Mouse (Mus musculus): ENCODE measurements at regions not wholly inside any gene's neighbourhood (a gene's known extent, or its start where the extent isn't known, plus 50 kb on each side); places are given as distances from the start of the nearest gene placed in this dataset.

- 85% methylated on average over 5 of the region's 5 CpGs for WGBS
- TF ChIP-seq CTCF (IDR thresholded peaks at IDR 0.05; ENCODE audit: insufficient read depth, low read length) (no peak), POLR2A (IDR thresholded peaks at IDR 0.05; ENCODE audit: borderline replicate concordance, extremely low read depth, low read depth, low read length) (no peak)
- no peaks in the 10 kb centered on the region; the same call in 1 of the 2 replicates for H3K4me1 ChIP-seq (ENCODE audit: control insufficient read depth, insufficient read depth, low read length)
- H3K4me3 ChIP-seq (replicated peaks; ENCODE audit: extremely low read depth, low read depth, low read length), result no peak overlapping the region
- no peak for DNase-seq
These were observed 108.0 kb upstream of the Gm6657 start for GRCm38 (mm10) chr12:78086016-78086415.

GRCm38 (mm10) chr12:78087921-78088320 is 106.1 kb upstream of the Gm6657 start:
- WGBS, result 40% methylated on average over 1 of the region's 1 CpGs

GRCm38 (mm10) chr12:78094471-78094870 is 99.6 kb upstream of the Gm6657 start:
- H3K4me1 ChIP-seq (ENCODE audit: control insufficient read depth, insufficient read depth, low read length), result no peaks in the 10 kb centered on the region; the same call in none of the 2 replicates
- WGBS, result 71% methylated on average over 4 of the region's 4 CpGs
- no peak overlapping the region for H3K4me3 ChIP-seq (replicated peaks; ENCODE audit: extremely low read depth, low read depth, low read length)
- no peak for TF ChIP-seq CTCF (IDR thresholded peaks at IDR 0.05; ENCODE audit: insufficient read depth, low read length)
- no peak for TF ChIP-seq POLR2A (IDR thresholded peaks at IDR 0.05; ENCODE audit: borderline replicate concordance, extremely low read depth, low read depth, low read length)
- DNase-seq, result no peak

More at GRCm38 (mm10) chr12:78087921-78088320, 106.1 kb upstream of the Gm6657 start:
- no peak for DNase-seq
- Histone ChIP-seq H3K4me3 (replicated peaks; ENCODE audit: extremely low read depth, low read depth, low read length) (no peak overlapping the region), H3K4me1 (ENCODE audit: control insufficient read depth, insufficient read depth, low read length) (no peaks in the 10 kb centered on the region; the same call in 1 of the 2 replicates)
- no peak for TF ChIP-seq CTCF (IDR thresholded peaks at IDR 0.05; ENCODE audit: insufficient read depth, low read length)

- Histone ChIP-seq H3K4me1 (ENCODE audit: control insufficient read depth, insufficient read depth, low read length) (no peaks in the 10 kb centered on the region; the same call in 1 of the 2 replicates), H3K4me3 (replicated peaks; ENCODE audit: extremely low read depth, low read depth, low read length) (no peak overlapping the region)
- 60% methylated on average over 2 of the region's 2 CpGs for WGBS
- DNase-seq, result no peak
- TF ChIP-seq POLR2A (IDR thresholded peaks at IDR 0.05; ENCODE audit: borderline replicate concordance, extremely low read depth, low read depth, low read length), result no peak
- no peak for TF ChIP-seq CTCF (IDR thresholded peaks at IDR 0.05; ENCODE audit: insufficient read depth, low read length)
These were observed 98.7 kb upstream of the Gm6657 start for GRCm38 (mm10) chr12:78095352-78095751.

- H3K4me1 ChIP-seq (ENCODE audit: control insufficient read depth, insufficient read depth, low read length), result no peaks in the 10 kb centered on the region; the same call in 1 of the 2 replicates
- H3K4me3 ChIP-seq (replicated peaks; ENCODE audit: extremely low read depth, low read depth, low read length), result no peak overlapping the region
- TF ChIP-seq POLR2A (IDR thresholded peaks at IDR 0.05; ENCODE audit: borderline replicate concordance, extremely low read depth, low read depth, low read length) (no peak), CTCF (IDR thresholded peaks at IDR 0.05; ENCODE audit: insufficient read depth, low read length) (no peak)
- 93% methylated on average over 2 of the region's 2 CpGs for WGBS
- DNase-seq, result no peak
These were observed 98.1 kb upstream of the Gm6657 start for GRCm38 (mm10) chr12:78095916-78096315.

- TF ChIP-seq CTCF (IDR thresholded peaks at IDR 0.05; ENCODE audit: insufficient read depth, low read length), result no peak
- TF ChIP-seq POLR2A (IDR thresholded peaks at IDR 0.05; ENCODE audit: borderline replicate concordance, extremely low read depth, low read depth, low read length), result no peak
- no peak for DNase-seq
- Histone ChIP-seq H3K4me3 (replicated peaks; ENCODE audit: extremely low read depth, low read depth, low read length) (no peak overlapping the region), H3K4me1 (ENCODE audit: control insufficient read depth, insufficient read depth, low read length) (no peaks in the 10 kb centered on the region; the same call in 1 of the 2 replicates)
- 67% methylated on average over 1 of the region's 1 CpGs for WGBS
These were observed 96.9 kb upstream of the Gm6657 start for GRCm38 (mm10) chr12:78097119-78097518.

- no peaks in the 10 kb centered on the region; the same call in 1 of the 2 replicates for H3K4me1 ChIP-seq (ENCODE audit: control insufficient read depth, insufficient read depth, low read length)
- WGBS, result 67% methylated on average over 2 of the region's 2 CpGs
- no peak overlapping the region for H3K4me3 ChIP-seq (replicated peaks; ENCODE audit: extremely low read depth, low read depth, low read length)
- TF ChIP-seq CTCF (IDR thresholded peaks at IDR 0.05; ENCODE audit: insufficient read depth, low read length) (no peak), POLR2A (IDR thresholded peaks at IDR 0.05; ENCODE audit: borderline replicate concordance, extremely low read depth, low read depth, low read length) (no peak)
- DNase-seq, result no peak
These were observed 96.3 kb upstream of the Gm6657 start for GRCm38 (mm10) chr12:78097692-78098091.

GRCm38 (mm10) chr12:78098765-78099194 is 95.3 kb upstream of the Gm6657 start:
- no peak for DNase-seq
- H3K4me1 ChIP-seq (ENCODE audit: control insufficient read depth, insufficient read depth, low read length), result no peaks in the 10 kb centered on the region; the same call in 1 of the 2 replicates
- TF ChIP-seq CTCF (IDR thresholded peaks at IDR 0.05; ENCODE audit: insufficient read depth, low read length) (no peak), POLR2A (IDR thresholded peaks at IDR 0.05; ENCODE audit: borderline replicate concordance, extremely low read depth, low read depth, low read length) (no peak)
- WGBS, result 24% methylated on average over 9 of the region's 9 CpGs
- no peak overlapping the region for H3K4me3 ChIP-seq (replicated peaks; ENCODE audit: extremely low read depth, low read depth, low read length)

GRCm38 (mm10) chr12:78099761-78100160 is 94.3 kb upstream of the Gm6657 start:
- Histone ChIP-seq H3K4me3 (replicated peaks; ENCODE audit: extremely low read depth, low read depth, low read length) (no peak overlapping the region), H3K4me1 (ENCODE audit: control insufficient read depth, insufficient read depth, low read length) (no peaks in the 10 kb centered on the region; the same call in 1 of the 2 replicates)
- 62% methylated on average over 4 of the region's 4 CpGs for WGBS
- no peak for DNase-seq
- no peak for TF ChIP-seq CTCF (IDR thresholded peaks at IDR 0.05; ENCODE audit: insufficient read depth, low read length)
- no peak for TF ChIP-seq POLR2A (IDR thresholded peaks at IDR 0.05; ENCODE audit: borderline replicate concordance, extremely low read depth, low read depth, low read length)

- no peaks in the 10 kb centered on the region; the same call in 1 of the 2 replicates for H3K4me1 ChIP-seq (ENCODE audit: control insufficient read depth, insufficient read depth, low read length)
- 86% methylated on average over 3 of the region's 3 CpGs for WGBS
- no peak overlapping the region for H3K4me3 ChIP-seq (replicated peaks; ENCODE audit: extremely low read depth, low read depth, low read length)
- no peak for DNase-seq
- TF ChIP-seq POLR2A (IDR thresholded peaks at IDR 0.05; ENCODE audit: borderline replicate concordance, extremely low read depth, low read depth, low read length), result no peak
These were observed 93.3 kb upstream of the Gm6657 start for GRCm38 (mm10) chr12:78100756-78101155.

Measured in lung, adult 2 months (tissue).